Mouse (Mus musculus): ENCODE data around the gene Ccdc88b. TPM values are rescaled to one million over a fixed set of nuclear protein-coding genes. Genes with fewer than 3 reads are reported as not detected.
"Not testable (repeated sequence)": the region's sequence is repeated elsewhere in the genome, so short reads cannot be mapped to it uniquely, and the experiment has no call there.

Ccdc88b gene
- total RNA-seq (2021) = 10 to 100 TPM; 13.8 to 16.1 TPM
- long read RNA-seq, partial matches to known transcripts = 14 of 17 reads
- long read RNA-seq, other reads (novel, unspliced or antisense) = 3 of 17 reads

DNA sequence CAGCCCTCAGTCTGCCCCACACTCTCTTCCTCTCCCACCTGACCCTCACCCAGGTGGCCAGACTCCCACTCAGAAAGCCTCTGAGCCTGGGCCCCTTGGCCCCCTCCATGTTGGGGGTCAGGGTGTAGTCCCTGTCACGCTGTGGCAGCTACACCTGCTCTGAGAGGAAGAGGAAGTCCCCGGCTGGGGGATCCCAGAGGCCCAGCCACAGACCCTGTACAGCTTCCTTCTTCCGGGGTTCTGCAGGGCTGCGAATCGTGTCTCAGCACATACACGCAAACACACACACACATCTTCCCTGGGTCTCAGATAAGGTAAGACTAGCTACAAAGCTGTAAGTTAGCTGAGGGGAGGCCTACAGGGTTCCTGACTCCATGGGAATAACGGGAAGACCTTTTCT lies at the start of gene Ccdc88b:
Ccdc88b (minus strand) TSS at position 181 of the 400 bp plus-strand sequence.
- DNase-seq (ENCODE audit: low spot score in 2 of 2) = no peak

DNA sequence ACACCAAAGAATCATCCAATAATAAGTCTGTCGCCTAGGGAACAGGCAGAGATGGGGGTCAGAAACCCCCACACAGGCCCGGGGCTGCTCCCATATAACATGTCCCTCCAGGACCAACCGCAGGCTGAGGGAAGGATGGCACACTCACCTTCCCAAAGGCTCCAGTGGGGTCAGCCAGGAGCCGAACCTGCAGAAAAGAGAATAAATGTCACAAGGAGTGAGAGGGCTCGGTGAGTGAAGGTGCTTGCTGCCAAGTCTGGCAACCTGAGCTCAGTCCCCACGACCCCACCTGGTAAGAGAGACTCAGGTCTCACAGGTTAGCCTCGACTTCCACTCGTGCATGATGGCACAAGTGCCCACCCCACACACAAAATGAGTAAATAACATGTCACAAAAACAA lies 49.1 kb upstream of the Ccdc88b start:
- no peak for DNase-seq (ENCODE audit: low spot score in 2 of 2)

DNA sequence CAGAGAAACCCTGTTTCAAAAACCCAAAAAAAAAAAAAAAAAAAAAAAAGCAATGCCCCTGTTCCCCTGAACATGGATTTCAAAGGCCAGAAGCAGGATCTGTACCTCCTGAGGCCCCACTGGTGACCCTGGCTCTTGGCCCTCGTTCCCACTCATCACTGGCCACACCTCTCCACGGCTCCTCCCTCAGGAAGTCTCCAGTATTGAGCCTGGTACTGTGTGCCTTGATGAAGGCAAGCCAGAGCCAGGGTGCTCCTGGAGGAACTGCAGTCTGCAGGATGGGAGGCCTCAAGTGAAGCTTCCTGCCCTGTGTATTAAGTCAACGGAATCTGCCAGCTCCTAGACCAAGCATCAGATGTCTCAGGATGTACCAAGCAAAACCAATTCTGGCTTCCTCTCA lies 48.2 kb upstream of the Ccdc88b start:
- no peak for DNase-seq (ENCODE audit: low spot score in 2 of 2)

DNA sequence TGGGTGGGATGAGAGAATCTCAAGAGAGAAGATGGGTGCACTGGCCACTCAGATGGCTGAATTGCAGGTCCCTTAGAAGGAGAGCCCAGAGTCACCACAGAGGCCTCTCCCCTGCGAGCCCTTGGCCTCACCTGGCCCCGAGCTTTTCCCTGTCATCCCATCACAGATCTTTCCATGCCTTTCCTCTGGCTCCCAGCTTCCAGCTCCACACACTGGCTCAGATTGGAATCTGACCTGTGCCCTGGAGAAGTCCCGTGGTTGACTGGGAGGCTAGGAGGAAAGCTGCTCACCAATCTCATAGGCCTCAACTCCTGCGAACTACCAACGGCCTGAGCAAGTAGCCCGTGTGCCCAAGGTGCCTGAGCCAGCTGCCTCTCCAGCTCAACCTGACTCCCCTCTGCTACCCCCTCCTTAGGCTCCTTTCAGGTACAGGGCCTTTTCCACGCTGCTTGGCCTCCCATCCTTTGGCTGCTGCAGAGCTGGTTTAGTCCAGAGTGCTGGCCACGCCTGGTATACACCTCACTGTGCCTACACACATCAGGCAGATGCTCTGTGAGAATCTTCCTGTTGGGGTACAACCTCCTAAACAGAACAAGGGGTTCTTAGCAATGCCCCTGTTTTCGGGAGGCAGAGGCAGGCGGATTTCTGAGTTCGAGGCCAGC lies 47.6 kb upstream of the Ccdc88b start:
- no peak for DNase-seq (ENCODE audit: low spot score in 2 of 2)

DNA sequence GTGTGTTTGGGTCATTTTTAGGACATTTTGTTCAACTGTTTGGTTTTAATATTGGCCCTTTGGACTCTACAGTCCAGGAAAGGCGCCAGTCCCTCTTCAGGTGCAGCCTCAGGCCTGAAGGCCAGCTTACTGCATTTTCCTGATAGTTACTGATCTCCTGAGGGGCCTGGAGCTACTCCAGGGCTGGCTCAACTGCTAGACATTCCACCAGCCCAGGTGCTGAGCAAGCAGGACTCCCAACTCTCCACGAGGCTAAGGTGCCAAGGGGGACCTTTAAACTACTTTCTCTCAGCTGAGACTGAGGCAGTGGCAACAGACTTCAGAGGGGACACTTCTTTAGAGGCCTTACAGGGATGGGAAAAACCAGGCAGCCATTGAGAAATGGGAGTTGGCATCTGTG lies 46.8 kb upstream of the Ccdc88b start:
- DNase-seq (ENCODE audit: low spot score in 2 of 2) = no peak

DNA sequence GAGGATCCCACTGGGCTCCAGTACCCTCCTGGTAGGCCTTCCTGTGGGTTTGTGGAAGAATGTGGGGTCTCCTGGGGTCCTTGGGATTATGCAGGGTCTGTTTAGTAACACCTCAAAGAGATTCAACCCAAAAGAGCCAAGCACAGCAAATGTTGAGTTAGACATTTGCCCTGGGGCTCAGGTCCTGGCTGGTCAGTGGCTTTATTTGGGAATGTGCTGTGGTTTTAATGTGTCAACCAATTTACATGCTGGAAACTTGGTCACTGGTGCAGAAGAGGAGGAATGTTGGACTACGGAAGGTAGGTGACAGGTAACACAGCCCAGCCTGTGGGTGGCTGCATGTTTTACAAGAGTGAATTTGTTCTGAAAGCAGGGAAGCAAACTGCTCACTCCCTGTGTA lies 45.0 kb upstream of the Ccdc88b start:
- no peak for DNase-seq (ENCODE audit: low spot score in 2 of 2)

DNA sequence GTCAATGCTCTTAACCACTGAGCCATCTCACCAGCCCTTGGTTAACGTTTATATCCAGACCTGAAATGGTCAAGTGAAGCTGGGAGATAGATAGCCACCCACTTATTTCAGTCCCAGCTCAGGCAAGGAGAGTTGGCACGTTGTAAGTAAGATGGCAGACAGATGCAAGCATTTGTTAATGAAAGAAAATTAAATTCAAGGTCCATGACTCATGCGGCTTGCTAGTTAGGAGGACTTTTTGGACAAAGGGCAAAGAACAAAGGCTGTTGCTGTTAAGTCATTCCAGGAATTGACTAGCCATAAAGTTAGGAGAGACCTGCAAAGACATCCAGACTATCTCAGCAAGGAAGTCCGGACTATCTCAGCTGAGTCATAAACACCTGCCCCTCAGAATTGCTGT lies 41.6 kb upstream of the Ccdc88b start:
- no peak for DNase-seq (ENCODE audit: low spot score in 2 of 2)

DNA sequence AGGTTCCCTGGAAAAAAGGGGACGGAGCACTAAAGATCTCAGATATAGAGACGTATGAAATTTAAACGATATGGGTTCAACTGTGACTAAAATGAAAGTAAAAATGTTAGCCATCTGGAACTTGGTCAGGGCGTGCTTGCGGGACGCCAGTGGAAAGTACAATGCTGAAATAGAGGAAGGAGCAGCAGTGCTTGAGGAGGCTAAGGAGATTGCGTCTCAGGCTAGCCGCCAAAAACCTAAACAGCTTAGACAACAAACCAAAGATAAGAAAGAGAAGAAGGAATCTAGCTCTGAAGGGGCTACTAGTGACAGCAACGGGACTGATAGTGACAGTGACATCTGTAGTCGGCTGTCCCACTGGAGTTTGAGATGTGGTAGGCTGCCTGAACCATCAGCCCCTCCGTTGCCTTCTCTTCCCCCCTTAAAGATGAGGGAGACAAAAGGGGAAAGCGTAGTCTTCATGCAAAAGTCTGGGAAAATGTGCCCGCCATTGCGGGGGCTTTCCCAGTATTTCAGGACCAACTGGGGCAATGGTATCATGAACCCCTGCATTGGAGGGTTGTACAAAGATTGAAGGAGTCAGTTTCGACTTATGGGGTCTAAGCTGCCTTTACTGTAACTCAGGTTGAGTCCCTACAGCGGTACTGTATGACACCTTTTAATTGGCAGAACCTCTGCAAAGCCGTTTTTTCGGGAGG lies 37.7 kb upstream of the Ccdc88b start:
- DNase-seq (ENCODE audit: low spot score in 2 of 2) = not testable (repeated sequence)

DNA sequence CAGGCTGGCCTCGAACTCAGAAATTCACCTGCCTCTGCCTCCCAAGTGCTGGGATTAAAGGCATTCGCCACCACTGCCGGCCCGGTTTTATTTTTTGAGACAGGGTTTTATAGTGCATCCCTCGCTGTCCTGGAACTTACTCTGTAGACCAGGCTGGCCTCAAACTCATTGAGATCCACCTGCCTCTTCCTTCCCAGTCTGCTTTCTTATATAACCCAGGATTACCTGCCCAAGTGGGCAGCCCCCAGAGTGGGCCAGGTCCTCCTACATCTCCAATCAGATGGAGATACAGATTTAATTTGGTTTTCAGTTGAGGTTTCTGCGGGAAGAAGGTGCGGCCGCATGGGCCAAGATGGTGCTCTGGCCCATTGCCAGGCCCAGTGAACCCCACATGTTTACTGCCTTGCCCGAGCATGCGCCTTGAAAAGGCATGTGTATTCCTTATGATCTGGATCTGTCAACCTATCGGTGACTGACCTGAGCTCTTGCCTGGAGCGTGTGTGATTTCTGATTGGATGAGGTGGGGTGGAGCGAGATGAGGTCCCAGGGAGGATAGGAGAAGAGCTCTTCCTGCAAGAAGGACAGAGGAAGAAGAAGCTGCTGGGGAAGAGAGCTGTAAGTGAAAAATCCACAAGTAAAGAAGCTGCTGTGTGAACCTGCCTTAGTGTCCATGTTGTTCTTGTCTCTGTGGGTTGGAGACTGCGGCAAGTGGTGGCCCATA lies 35.9 kb upstream of the Ccdc88b start:
- DNase-seq (ENCODE audit: low spot score in 2 of 2) = no peak

DNA sequence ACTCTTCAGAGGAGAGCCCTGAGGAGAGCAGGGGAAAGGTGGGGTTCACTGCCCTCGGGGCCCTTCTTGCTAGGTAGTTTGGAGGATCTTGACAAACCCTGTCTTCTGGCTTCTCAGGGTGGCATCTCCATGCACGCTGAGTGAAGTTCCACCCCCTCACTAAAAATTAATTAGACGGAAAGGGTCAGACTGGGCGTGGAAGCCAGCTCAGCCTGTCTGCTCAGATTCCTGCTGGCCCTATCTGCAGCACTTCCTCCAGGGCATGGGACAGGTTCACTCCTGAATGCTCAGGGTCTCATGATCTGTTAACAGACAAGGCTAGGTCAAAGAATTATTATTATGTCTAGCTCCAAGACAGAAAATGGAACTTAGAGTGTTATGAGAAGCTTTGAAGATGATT lies 34.5 kb upstream of the Ccdc88b start:
- DNase-seq (ENCODE audit: low spot score in 2 of 2) = no peak

DNA sequence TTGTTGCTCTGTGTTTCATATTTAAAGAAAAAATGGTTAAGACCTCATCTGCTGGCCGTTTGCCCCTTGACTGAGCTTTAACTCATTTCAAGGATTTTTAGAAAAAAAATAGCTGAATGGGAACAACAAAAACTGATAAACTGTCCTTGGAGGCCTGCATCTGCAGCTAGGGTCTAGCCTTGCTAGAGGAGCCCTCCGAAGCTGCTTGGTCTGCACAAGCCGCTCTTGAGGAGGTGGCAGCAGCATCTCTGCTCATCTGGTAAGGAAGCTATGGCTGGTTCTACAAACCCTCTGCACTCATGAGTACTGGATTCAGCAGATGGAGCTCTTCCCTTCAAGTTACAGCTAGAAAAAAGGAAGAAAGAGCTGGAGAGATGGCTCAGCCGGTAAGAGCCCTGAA lies 20.0 kb upstream of the Ccdc88b start:
- no peak for DNase-seq (ENCODE audit: low spot score in 2 of 2)

DNA sequence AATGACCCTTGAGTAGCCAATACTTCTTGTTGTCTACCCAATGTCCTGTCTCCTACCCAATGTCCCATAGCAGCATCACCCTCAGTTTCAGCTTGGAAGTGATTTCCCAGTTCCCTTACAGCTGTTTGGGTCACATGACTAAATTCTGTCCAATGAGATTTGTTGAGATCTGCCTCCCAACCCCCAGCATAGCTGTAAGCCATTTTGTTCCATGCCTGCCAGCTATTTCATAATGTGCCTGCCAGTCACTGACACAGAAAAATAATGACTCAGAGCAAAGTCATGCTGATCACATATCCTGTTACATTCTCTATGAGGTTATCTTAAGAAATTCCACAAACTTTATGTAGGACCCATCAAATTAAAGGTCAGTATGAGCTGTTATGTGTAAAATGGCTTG lies 18.8 kb upstream of the Ccdc88b start:
- no peak for DNase-seq (ENCODE audit: low spot score in 2 of 2)

DNA sequence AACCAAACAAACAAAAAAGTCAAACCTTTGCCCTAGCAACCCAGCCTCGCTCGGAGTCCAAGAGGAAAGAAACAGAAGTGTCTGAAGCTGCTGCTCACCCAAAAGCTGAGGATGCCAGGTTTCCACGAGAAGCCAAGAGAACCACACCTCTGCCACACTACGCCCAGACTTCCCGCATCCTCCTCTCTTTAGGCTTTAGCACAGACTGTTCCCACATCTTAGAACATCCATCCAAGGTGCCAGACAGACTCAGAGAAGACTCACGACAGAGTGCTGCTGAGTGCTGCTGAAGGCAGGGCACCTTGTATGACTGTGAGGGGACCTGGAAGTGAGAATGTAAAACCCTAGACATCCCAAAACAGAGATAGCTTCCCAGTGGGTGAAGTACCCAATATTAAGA lies 17.8 kb upstream of the Ccdc88b start:
- no peak for DNase-seq (ENCODE audit: low spot score in 2 of 2)

DNA sequence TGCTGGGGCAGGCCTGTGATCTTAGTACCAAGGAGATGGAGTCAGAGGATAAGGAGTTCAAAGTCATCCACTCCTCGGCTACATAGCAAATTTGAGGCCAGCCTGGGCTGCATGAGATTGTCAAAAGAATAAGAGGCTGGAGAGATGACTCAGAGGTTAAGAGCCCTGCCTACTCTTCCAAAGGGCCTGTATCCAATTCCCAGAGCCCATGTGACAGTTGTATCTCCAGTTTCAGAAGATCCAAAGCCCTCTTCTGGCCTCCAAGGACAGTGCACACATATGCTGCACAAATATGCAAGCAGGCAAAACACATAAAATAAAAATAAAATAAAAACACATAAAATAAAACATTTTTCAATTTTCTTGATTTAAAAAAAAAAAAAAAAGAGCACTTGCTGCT lies 16.2 kb upstream of the Ccdc88b start:
- no peak for DNase-seq (ENCODE audit: low spot score in 2 of 2)

DNA sequence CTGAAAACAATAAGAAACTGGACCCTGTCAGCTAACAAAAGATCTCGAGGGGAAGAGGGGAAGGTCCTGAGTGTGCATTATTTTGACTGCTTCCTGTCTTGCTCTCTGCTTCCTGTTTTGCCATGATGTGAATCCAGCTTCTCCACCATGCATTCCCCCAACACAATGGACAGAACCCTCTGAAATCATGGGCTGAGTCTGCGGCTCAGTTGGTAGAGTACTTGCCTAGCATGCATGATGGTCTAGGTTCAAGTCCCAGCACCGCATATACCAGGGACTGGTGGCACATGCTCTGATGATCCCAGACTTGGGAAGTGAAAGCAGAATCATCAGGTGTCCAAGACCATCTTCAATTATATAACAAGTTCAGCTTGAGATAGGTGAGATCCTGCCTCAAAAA lies 14.7 kb upstream of the Ccdc88b start:
- DNase-seq (ENCODE audit: low spot score in 2 of 2) = no peak

DNA sequence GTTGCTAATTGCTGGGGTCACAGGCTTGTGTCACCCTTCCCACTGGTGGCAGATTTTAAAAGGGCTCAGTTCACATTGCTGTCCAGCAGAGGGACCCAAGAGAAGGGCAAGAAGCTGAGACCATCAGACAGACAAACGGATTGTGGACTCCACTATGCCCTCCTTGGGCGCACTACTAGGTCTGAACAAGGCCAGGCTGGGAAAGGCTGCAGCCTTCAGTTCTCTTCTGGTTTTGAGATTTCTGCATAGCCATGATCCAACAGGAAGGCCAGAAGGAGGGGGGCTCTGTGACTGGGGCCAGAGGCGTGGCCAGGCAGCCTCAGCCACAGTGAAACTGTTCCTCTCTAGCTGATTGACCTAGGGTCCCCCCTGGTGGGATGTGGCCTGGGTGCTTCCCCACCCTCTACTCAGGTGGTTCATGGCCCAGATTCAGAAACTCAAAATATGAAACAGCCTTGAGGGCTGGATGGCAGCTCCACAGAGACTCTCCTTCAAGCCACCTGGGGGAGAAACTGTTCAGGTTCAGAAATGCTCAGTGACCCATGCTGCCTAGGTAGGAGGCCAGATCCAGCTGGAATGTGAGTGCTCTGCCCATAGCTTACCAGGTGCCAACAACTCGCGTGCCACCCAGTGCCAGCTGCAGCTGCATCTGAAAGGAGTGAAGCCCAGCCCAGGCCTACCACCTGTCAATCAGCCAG lies 13.7 kb upstream of the Ccdc88b start:
- no peak for DNase-seq (ENCODE audit: low spot score in 2 of 2)

DNA sequence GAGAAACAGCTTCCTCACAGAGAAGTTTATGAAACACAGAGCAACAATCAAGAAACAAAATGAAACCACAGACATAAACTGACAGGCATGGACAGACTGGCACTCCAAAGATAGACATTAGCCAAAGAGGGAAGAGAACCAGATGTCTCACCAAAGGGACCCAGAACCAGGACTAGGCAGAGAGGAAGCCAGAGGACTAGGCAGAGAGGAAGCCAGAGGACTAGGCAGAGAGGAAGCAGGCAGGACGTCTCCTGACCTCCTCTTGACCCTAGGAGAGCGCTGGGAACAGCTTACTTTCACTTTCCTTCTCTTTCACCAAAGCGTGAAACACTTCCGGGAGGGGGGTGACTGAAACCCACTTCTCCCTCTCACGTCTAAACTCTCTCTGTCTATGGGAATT lies 11.3 kb upstream of the Ccdc88b start:
- no peak for DNase-seq (ENCODE audit: low spot score in 2 of 2)

DNA sequence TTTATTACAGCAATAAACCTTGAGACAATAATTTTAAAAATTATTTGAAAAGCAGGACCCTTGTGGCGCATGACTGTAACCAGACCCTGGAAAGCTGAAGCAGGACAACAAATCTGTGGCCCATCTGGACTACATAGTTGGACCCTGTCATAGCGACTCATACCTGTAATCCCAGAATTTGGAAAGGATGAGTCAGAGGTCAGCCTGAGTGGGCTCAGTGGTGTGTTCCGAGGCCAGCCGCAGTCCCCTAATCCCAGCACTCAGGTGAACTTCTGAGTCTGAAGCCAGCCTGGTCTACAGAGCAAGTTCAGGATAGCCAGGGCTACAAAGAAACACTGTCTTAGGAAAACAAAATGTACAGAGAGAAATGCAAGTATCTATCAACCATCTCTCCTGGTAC lies 3.4 kb upstream of the Ccdc88b start:
- DNase-seq (ENCODE audit: low spot score in 2 of 2) = no peak

DNA sequence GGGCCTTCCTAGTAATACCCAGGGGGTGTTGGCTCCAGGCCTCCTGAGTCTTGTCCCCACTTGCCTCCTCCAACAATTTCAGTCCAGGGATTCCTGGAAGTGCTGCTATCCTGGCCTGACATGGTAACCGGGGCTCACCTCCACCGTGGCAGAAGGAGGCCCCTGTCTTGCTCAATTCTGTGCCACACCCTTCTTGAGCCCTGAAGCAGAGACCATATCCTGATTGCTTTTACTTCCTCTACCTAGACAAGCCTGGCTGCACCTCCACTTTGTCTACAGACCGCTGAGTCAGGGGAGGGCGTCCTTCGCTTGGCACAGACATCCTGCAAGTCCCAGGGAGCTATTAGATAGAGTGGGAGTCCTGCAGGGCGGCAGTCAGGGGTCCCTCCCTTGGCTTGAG lies 2.7 kb upstream of the Ccdc88b start:
- no peak for DNase-seq (ENCODE audit: low spot score in 2 of 2)

DNA sequence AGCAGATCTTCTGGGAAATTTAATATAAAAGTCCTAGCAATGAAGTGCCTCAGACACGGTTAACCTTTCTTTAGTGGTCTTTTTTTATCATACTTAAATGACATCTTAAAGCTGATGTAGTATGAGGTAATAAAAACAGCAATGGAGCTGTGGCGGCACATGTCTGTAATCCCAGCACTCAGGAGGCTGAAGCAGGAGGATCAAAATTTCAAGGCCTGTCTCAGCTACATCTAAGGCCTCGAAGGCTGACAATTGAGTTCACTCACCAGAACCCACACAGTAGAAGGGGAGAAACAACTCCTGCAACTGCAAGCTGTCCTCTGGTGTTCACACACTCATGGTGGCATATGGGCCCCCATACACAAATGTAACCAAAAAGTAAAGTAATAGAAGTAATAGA lies 2.0 kb upstream of the Ccdc88b start:
- DNase-seq (ENCODE audit: low spot score in 2 of 2) = no peak

DNA sequence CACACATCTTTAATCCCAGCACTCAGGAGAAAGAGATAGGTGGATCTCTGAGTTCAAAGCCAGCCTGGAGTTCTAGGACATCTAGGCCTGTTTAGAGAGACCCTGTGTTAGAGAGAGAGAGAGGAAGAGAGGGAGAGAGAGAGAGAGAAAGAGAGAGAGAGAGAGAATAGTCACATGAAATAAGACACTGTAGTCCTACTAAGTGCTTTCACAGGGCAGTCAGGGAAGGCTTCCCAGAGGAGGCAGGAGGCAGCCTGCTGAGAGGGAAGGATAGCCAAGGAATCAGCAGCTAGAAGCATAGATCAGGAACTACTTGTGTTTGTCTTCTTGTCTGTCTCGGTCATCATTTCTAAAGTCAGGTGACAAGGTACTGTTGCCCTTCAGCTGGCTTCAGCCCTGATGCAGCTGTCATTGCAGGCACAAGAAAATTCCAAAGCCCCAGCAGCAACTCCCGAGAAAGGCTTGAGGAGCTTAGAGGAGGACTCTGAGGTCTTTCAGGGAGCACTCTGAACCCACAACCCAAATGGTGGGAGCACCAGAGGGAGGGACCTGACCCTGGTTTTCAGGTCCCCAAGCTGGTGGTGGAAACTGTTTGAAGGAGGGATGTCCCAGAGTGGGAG lies 1.1 kb upstream of the Ccdc88b start:
- no peak for DNase-seq (ENCODE audit: low spot score in 2 of 2)

Data from layer of hippocampus, adult 18-20 months (tissue).